ENCODE assay signal across 9 mouse cellular contexts in genomic region chr13:109053242-109054018, GRCm38 (mm10).
A peak's percentile ranks its signal among the peaks of the same experiment; 100 is the strongest.
DNase-seq lines count a peak whose midpoint lies in the region; ATAC-seq and TF ChIP-seq lines count a peak whose summit lies in the region.
"Had no signal": no experiment of that assay in that cellular context is flagged by ENCODE, and none has a peak within 500 bp of the region (broad histone marks: within the 10 kb centered on the region; RNA-seq: fewer than 3 reads in every experiment).

No protein-coding gene starts in this region.

- H3K4me2 ChIP-seq in kidney, embryonic 15.5 days, result no peak overlapping the region
- peak overlapping the region; percentile 10; the same call in 1 of the 2 replicates for H3K4me2 ChIP-seq in embryonic facial prominence, embryonic 14.5 days (ENCODE audit: low read depth, low read length)

- no peaks in the 10 kb centered on the region for H3K36me3 ChIP-seq in kidney, embryonic 15.5 days
- no peaks in the 10 kb centered on the region for H3K36me3 ChIP-seq in embryonic facial prominence, embryonic 14.5 days (ENCODE audit: control insufficient read depth, insufficient read depth, low read length)

- no peaks in the 10 kb centered on the region for H3K9me3 ChIP-seq in kidney, embryonic 15.5 days (replicated peaks)
- H3K9me3 ChIP-seq in embryonic facial prominence, embryonic 14.5 days (ENCODE audit: control insufficient read depth, low read length), result no peaks in the 10 kb centered on the region

- H3K4me3 ChIP-seq in kidney, embryonic 15.5 days (replicated peaks), result no peak overlapping the region
- no peak overlapping the region for H3K4me3 ChIP-seq in embryonic facial prominence, embryonic 14.5 days (ENCODE audit: low read depth, low read length)
- H3K4me3 ChIP-seq in lung, adult 2 months (replicated peaks; ENCODE audit: extremely low read depth, low read depth, low read length), result no peak overlapping the region

- 0 out of 2 replicates have a peak, but pooled peaks cover 3% of the 10 kb centered on the region for H3K4me1 ChIP-seq in kidney, embryonic 15.5 days
- H3K4me1 ChIP-seq in embryonic facial prominence, embryonic 14.5 days (ENCODE audit: control insufficient read depth, insufficient read depth, low read length), result no peaks in the 10 kb centered on the region
- H3K4me1 ChIP-seq in lung, adult 2 months (ENCODE audit: control insufficient read depth, insufficient read depth, low read length), result no peaks in the 10 kb centered on the region; the same call in 1 of the 2 replicates

- peak; percentile 22 to 26 for DNase-seq in kidney, adult 8-10 months
- peak; percentile 71 for DNase-seq in embryonic facial prominence, embryonic 14.5 days (ENCODE audit: low spot score)
- DNase-seq in layer of hippocampus, adult 9-11 months, result peak; percentile 67
- peak; percentile 59 for DNase-seq in right cerebral cortex, adult 18-20 months
- DNase-seq in spleen, postnatal 4 days (ENCODE audit: low spot score in 2 of 2), result no peak
- DNase-seq in lung, adult 2 months, result no peak

- no peak overlapping the region for H3K9ac ChIP-seq in kidney, embryonic 15.5 days
- H3K9ac ChIP-seq in embryonic facial prominence, embryonic 14.5 days (ENCODE audit: low read depth, low read length), result no peak overlapping the region

- ATAC-seq in kidney, embryonic 15.5 days (replicated peaks; ENCODE audit: low FRiP score), result no peak
- 0 out of 2 replicates have a peak, but pooled peaks have one; percentile 6 for ATAC-seq in embryonic facial prominence, embryonic 14.5 days (ENCODE audit: low read depth)
- no peak for ATAC-seq in granulocyte monocyte progenitor cell, adult 5-6 weeks (replicated peaks; ENCODE audit: poor library complexity, severe bottlenecking)
- ATAC-seq: Patski had no signal

- no peak for TF ChIP-seq CTCF in lung, adult 2 months (IDR thresholded peaks at IDR 0.05; ENCODE audit: insufficient read depth, low read length)

- H3K27ac ChIP-seq in kidney, embryonic 15.5 days, result no peak overlapping the region
- H3K27ac ChIP-seq in embryonic facial prominence, embryonic 14.5 days (replicated peaks; ENCODE audit: low read depth, low read length), result no peak overlapping the region

- TF ChIP-seq POLR2A in lung, adult 2 months (IDR thresholded peaks at IDR 0.05; ENCODE audit: borderline replicate concordance, extremely low read depth, low read depth, low read length), result no peak

- H3K27me3 ChIP-seq in kidney, embryonic 15.5 days, result no peaks in the 10 kb centered on the region
- H3K27me3 ChIP-seq in embryonic facial prominence, embryonic 14.5 days (replicated peaks; ENCODE audit: control insufficient read depth, insufficient read depth, low read length), result no peaks in the 10 kb centered on the region

- WGBS in kidney, embryonic 15.5 days, result 67% methylated on average over 10 of the region's 10 CpGs
- WGBS in embryonic facial prominence, embryonic 14.5 days, result 46% methylated on average over 10 of the region's 10 CpGs
- 64% methylated on average over 10 of the region's 10 CpGs for WGBS in lung, adult 2 months

Comparison
In these comparisons a context has a peak if more than half of its experiments do, and no peak if none do; other contexts are left out.
1. DNase-seq: peak in kidney, adult 8-10 months (2 of 2), embryonic facial prominence, embryonic 14.5 days (single experiment), layer of hippocampus, adult 9-11 months (single experiment) and right cerebral cortex, adult 18-20 months (single experiment); none in spleen, postnatal 4 days (0 of 2) and lung, adult 2 months (single experiment).